In the genomic region with DNA sequence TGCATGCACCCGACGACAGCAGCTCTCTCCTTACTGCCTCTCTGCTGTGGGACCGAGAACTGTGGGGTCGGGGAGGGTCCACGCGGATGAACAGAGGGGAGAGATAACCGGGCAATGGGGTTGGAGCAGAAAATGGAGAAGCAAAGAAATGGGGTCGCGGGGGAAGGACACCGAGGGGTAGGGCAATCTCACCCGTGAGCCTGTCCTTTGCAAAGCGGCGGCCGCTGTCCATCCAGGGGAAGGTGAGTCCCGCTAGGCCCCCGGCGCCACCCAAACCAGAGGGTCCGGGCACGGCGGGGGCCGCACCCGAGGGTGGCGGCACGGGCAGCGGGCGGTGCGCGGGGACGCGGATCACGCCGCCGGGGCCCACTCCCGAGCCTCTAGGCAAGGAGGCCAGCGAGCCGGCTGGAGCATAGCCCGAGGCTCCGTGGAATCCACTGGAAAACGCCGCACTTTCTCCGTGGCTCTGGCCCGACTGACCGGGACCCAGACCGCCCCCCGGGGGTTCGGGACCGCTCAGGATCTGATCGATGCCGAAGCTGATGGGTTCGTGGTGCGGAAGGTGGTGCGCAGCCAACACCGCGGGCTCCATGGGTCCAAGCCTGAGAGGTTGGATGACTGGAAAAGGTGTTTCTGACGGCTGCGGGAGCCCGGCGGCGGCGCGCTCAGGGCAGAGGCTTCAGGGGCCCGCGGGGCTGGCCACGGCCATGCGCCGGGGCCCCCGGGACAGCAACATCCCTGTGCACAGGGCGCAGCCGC, we compare ENCODE assay signal across 9 mouse cellular contexts. TPM values are rescaled to one million over a fixed set of nuclear protein-coding genes. Genes with fewer than 3 reads are reported as not detected.
DNase-seq lines count a peak whose midpoint lies in the region; ATAC-seq lines count a peak whose summit lies in the region.
"Had no signal": no experiment of that assay in that cellular context is flagged by ENCODE, and none has a peak within 500 bp of the region (broad histone marks: within the 10 kb centered on the region; RNA-seq: fewer than 3 reads in every experiment).

No protein-coding gene starts in this region.

- DNase-seq in kidney, adult 8-10 months: no peak
- DNase-seq in embryonic facial prominence, embryonic 14.5 days (ENCODE audit: low spot score): no peak
- DNase-seq in induced T-regulatory cell, adult 2 months (ENCODE audit: low read depth): peak; percentile 42
- DNase-seq in neural tube, embryonic 10.5 days (ENCODE audit: extremely low spot score, low spot score): peak; percentile 66
- no peak for DNase-seq in thymus, postnatal 14 days
- no peak for DNase-seq in adipocyte (ENCODE audit: low spot score)
- DNase-seq: thymus, adult 18-20 months had no signal

- peak overlapping the region; percentile 38 for H3K4me3 ChIP-seq in kidney, embryonic 16.5 days (ENCODE audit: low read length)
- peak overlapping the region; percentile 25 for H3K4me3 ChIP-seq in embryonic facial prominence, embryonic 14.5 days (ENCODE audit: low read depth, low read length)

- WGBS in kidney, embryonic 16.5 days: under 1% methylated on average over 69 of the region's 69 CpGs
- WGBS in embryonic facial prominence, embryonic 14.5 days: 1% methylated on average over 37 of the region's 69 CpGs

- peaks cover 25% of the 10 kb centered on the region for H3K4me1 ChIP-seq in kidney, embryonic 16.5 days (ENCODE audit: insufficient read depth, low read length)
- peaks cover 5% of the 10 kb centered on the region for H3K4me1 ChIP-seq in embryonic facial prominence, embryonic 14.5 days (ENCODE audit: control insufficient read depth, insufficient read depth, low read length)

- H3K9ac ChIP-seq in kidney, embryonic 16.5 days (replicated peaks; ENCODE audit: low read length): no peak overlapping the region; the same call in 1 of the 2 replicates
- peak overlapping the region; percentile 1; the same call in 1 of the 2 replicates for H3K9ac ChIP-seq in embryonic facial prominence, embryonic 14.5 days (ENCODE audit: low read depth, low read length)

- peaks cover 97% of the 10 kb centered on the region for H3K27me3 ChIP-seq in kidney, embryonic 16.5 days (ENCODE audit: insufficient read depth, low read length)
- peaks cover 97% of the 10 kb centered on the region for H3K27me3 ChIP-seq in embryonic facial prominence, embryonic 14.5 days (replicated peaks; ENCODE audit: control insufficient read depth, insufficient read depth, low read length)

- H3K9me3 ChIP-seq in kidney, embryonic 16.5 days (ENCODE audit: low read length): no peaks in the 10 kb centered on the region
- H3K9me3 ChIP-seq in embryonic facial prominence, embryonic 14.5 days (ENCODE audit: control insufficient read depth, low read length): no peaks in the 10 kb centered on the region

- H3K27ac ChIP-seq in kidney, embryonic 16.5 days (ENCODE audit: low read length): no peak overlapping the region
- H3K27ac ChIP-seq in embryonic facial prominence, embryonic 14.5 days (replicated peaks; ENCODE audit: low read depth, low read length): no peak overlapping the region

- peak; percentile 22; the same call in 1 of the 2 replicates for ATAC-seq in kidney, embryonic 16.5 days (ENCODE audit: low FRiP score, low TSS enrichment)
- no peak; the same call in 1 of the 2 replicates for ATAC-seq in embryonic facial prominence, embryonic 14.5 days (ENCODE audit: low read depth)
- no peak for ATAC-seq in granulocyte monocyte progenitor cell, adult 5-6 weeks (replicated peaks; ENCODE audit: poor library complexity, severe bottlenecking)

- H3K36me3 ChIP-seq in kidney, embryonic 16.5 days (ENCODE audit: insufficient read depth, low read length): no peaks in the 10 kb centered on the region
- no peaks in the 10 kb centered on the region for H3K36me3 ChIP-seq in embryonic facial prominence, embryonic 14.5 days (ENCODE audit: control insufficient read depth, insufficient read depth, low read length)

- H3K4me2 ChIP-seq in kidney, embryonic 16.5 days (replicated peaks; ENCODE audit: low read depth, low read length): peak overlapping the region; percentile 44
- H3K4me2 ChIP-seq in embryonic facial prominence, embryonic 14.5 days (ENCODE audit: low read depth, low read length): peak overlapping the region; percentile 42

RNA-seq across cellular contexts. Expression of gene Tlx2, which starts 0.4 kb away (rescaled TPM):
- 0.49 and 0.73 TPM in 2 replicates for polyA plus RNA-seq in kidney, embryonic 16.5 days (2015; fragmentation: Nextera tagmentation; extraction: Ambion mirVana)
- 2.9 and 3.4 TPM in 2 replicates for polyA plus RNA-seq in embryonic facial prominence, embryonic 14.5 days (2014; fragmentation: Nextera tagmentation; extraction: Ambion mirVana)
- not detected in 2 replicates for total RNA-seq in granulocyte monocyte progenitor cell, adult 5-6 weeks (2014; fragmentation: Nextera tagmentation)
- total RNA-seq in granulocyte monocyte progenitor cell, adult 5-6 weeks (2017): not detected in 2 replicates

RNA-seq across cellular contexts. Expression of gene Pcgf1, which starts 8.0 kb away (rescaled TPM):
- 43.1 and 44.5 TPM in 2 replicates for polyA plus RNA-seq in kidney, embryonic 16.5 days (2015; fragmentation: Nextera tagmentation; extraction: Ambion mirVana)
- polyA plus RNA-seq in embryonic facial prominence, embryonic 14.5 days (2014; fragmentation: Nextera tagmentation; extraction: Ambion mirVana): 22.6 and 25.8 TPM in 2 replicates
- total RNA-seq in granulocyte monocyte progenitor cell, adult 5-6 weeks (2014; fragmentation: Nextera tagmentation): 20.3 and 24.6 TPM in 2 replicates
- total RNA-seq in granulocyte monocyte progenitor cell, adult 5-6 weeks (2017): 10.9 and 11.5 TPM in 2 replicates

RNA-seq across cellular contexts. Expression of gene Dqx1, which starts 12.0 kb away (rescaled TPM):
- polyA plus RNA-seq in kidney, embryonic 16.5 days (2015; fragmentation: Nextera tagmentation; extraction: Ambion mirVana): 5.0 and 5.2 TPM in 2 replicates
- polyA plus RNA-seq in embryonic facial prominence, embryonic 14.5 days (2014; fragmentation: Nextera tagmentation; extraction: Ambion mirVana): 0.65 and 0.67 TPM in 2 replicates
- 0.81 and 2.4 TPM in 2 replicates for total RNA-seq in granulocyte monocyte progenitor cell, adult 5-6 weeks (2014; fragmentation: Nextera tagmentation)
- total RNA-seq in granulocyte monocyte progenitor cell, adult 5-6 weeks (2017): 1.1 and 1.6 TPM in 2 replicates

RNA-seq across cellular contexts. Expression of gene Htra2, which starts 14.6 kb away (rescaled TPM):
- 91.9 and 94.3 TPM in 2 replicates for polyA plus RNA-seq in kidney, embryonic 16.5 days (2015; fragmentation: Nextera tagmentation; extraction: Ambion mirVana)
- polyA plus RNA-seq in embryonic facial prominence, embryonic 14.5 days (2014; fragmentation: Nextera tagmentation; extraction: Ambion mirVana): 43.0 and 46.3 TPM in 2 replicates
- total RNA-seq in granulocyte monocyte progenitor cell, adult 5-6 weeks (2014; fragmentation: Nextera tagmentation): 96.9 and 114 TPM in 2 replicates
- total RNA-seq in granulocyte monocyte progenitor cell, adult 5-6 weeks (2017): 66.2 and 81.3 TPM in 2 replicates

RNA-seq across cellular contexts. Expression of gene Aup1, which starts 15.3 kb away (rescaled TPM):
- polyA plus RNA-seq in kidney, embryonic 16.5 days (2015; fragmentation: Nextera tagmentation; extraction: Ambion mirVana): 244 and 260 TPM in 2 replicates
- polyA plus RNA-seq in embryonic facial prominence, embryonic 14.5 days (2014; fragmentation: Nextera tagmentation; extraction: Ambion mirVana): 118 and 121 TPM in 2 replicates
- total RNA-seq in granulocyte monocyte progenitor cell, adult 5-6 weeks (2014; fragmentation: Nextera tagmentation): 235 and 242 TPM in 2 replicates
- 120 and 136 TPM in 2 replicates for total RNA-seq in granulocyte monocyte progenitor cell, adult 5-6 weeks (2017)

Comparison
In these comparisons a context has a peak if more than half of its experiments do, and no peak if none do; other contexts are left out.
1. DNase-seq: peak in induced T-regulatory cell, adult 2 months (single experiment) and neural tube, embryonic 10.5 days (single experiment); none in kidney, adult 8-10 months (0 of 2), embryonic facial prominence, embryonic 14.5 days (single experiment), thymus, postnatal 14 days (single experiment) and adipocyte (single experiment).